Mouse (Mus musculus): ENCODE data around the gene Arhgap10. TPM values are rescaled to one million over a fixed set of nuclear protein-coding genes. Genes with fewer than 3 reads are reported as not detected.

Gene Arhgap10
- polyA plus RNA-seq, 1 experiment: 17.6 TPM

DNA sequence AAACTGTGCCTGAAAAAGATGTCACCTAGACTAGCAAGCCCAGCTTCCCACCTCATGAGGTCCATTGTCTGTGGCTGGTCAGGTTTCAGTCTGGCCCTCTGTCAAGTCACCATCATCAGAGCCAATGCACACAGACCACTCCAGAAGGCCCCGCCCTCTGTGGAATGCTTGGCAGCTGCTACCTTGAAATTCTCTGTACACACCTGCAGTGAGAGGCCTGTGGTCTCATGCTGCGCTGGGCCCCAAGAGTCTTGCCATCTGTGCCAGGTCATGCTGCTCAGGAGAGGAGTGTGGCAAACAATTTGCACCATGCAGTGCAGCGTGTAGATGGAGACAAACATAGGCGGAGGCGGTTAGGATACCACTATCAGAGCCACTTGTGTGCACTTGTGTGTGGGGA, 290.0 kb downstream of the Arhgap10 start:
- Histone ChIP-seq H3K79me2 (ENCODE audit: control insufficient read depth, insufficient read depth) (no peaks in the 10 kb centered on the region), H3K36me3 (ENCODE audit: control insufficient read depth, insufficient read depth) (no peaks in the 10 kb centered on the region)

DNA sequence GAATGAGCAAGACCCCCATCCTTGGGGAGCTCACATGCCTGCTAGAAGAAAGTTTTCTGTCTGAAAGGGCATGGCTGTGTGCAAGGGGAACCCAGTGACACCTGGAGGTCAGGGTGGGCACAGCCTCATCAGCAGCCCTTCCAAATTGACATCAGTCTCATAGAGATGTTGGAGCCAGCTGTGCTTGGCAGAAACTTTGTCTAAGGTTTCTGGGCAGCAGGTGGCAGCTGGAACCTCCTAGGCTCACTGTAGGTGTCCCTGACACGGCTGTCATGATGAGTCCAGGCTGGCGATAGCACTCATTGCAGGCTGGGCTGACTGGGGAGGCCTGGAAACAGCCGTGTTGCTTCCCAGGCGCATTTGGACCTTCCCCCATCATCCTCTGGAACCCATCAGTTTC, 294.6 kb downstream of the Arhgap10 start:
- TF ChIP-seq MYOD1 (IDR thresholded peaks at IDR 0.05; ENCODE audit: control insufficient read depth, insufficient read length, low read depth): no peak
- H3K79me2 ChIP-seq (ENCODE audit: control insufficient read depth, insufficient read depth): no peaks in the 10 kb centered on the region

More for the DNA sequence above, 290.0 kb downstream of the Arhgap10 start:
- H3K79me3 ChIP-seq (ENCODE audit: low read depth): no peaks in the 10 kb centered on the region
- no peak overlapping the region for H3ac ChIP-seq (ENCODE audit: control insufficient read depth, insufficient read length, low read depth)
- H3K4me3 ChIP-seq (ENCODE audit: insufficient read depth, poor library complexity, severe bottlenecking): no peak overlapping the region
- no peak for TF ChIP-seq MAX (IDR thresholded peaks at IDR 0.05)
- TF ChIP-seq MYOD1 (IDR thresholded peaks at IDR 0.05; ENCODE audit: control insufficient read depth, insufficient read length, low read depth): no peak
- TF ChIP-seq CTCF (IDR thresholded peaks at IDR 0.05; ENCODE audit: control insufficient read depth, insufficient read depth, insufficient read length): no peak
- no peaks in the 10 kb centered on the region for H3K27me3 ChIP-seq (ENCODE audit: control insufficient read depth, insufficient read depth, insufficient read length)

DNA sequence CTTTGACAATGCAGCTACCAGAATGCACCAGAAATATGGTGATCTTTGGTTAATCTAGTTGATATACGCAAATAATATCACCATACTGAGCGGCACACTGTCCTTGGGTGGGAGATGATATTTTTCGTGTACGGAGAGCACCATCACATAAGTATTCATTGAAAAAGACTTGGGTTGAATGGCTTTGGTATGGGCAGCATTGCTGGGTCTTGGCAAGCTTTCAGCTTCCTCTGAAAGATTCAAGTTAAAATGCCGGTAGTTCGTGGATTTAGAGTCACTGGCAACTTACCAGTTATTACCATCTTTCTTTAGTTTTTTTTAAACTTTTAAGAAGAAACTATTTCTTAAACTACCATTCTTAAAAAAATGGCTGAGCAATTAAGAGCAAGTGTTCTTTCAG, 302.6 kb downstream of the Arhgap10 start:
- Histone ChIP-seq H3K27me3 (ENCODE audit: control insufficient read depth, insufficient read depth, insufficient read length) (no peaks in the 10 kb centered on the region), H3K79me2 (ENCODE audit: control insufficient read depth, insufficient read depth) (no peaks in the 10 kb centered on the region), H3K79me3 (ENCODE audit: low read depth) (no peaks in the 10 kb centered on the region), H3K36me3 (ENCODE audit: control insufficient read depth, insufficient read depth) (no peaks in the 10 kb centered on the region), H3ac (ENCODE audit: control insufficient read depth, insufficient read length, low read depth) (no peak overlapping the region), H3K4me3 (ENCODE audit: insufficient read depth, poor library complexity, severe bottlenecking) (no peak overlapping the region)
- no peak for TF ChIP-seq MAX (IDR thresholded peaks at IDR 0.05)
- no peak for TF ChIP-seq CTCF (IDR thresholded peaks at IDR 0.05; ENCODE audit: control insufficient read depth, insufficient read depth, insufficient read length)
- TF ChIP-seq USF1 (IDR thresholded peaks at IDR 0.05; ENCODE audit: low read depth): no peak
- no peak for TF ChIP-seq CEBPB (IDR thresholded peaks at IDR 0.05; ENCODE audit: low read depth)
- TF ChIP-seq MYOG (IDR thresholded peaks at IDR 0.05; ENCODE audit: control insufficient read depth, extremely low read depth, insufficient read length): no peak
- no peak for TF ChIP-seq FOSL1 (IDR thresholded peaks at IDR 0.05; ENCODE audit: insufficient read depth, low read length, poor library complexity, severe bottlenecking)
- TF ChIP-seq MYOD1 (IDR thresholded peaks at IDR 0.05; ENCODE audit: control insufficient read depth, insufficient read length, low read depth): no peak

More for the DNA sequence above, 294.6 kb downstream of the Arhgap10 start:
- H3ac ChIP-seq (ENCODE audit: control insufficient read depth, insufficient read length, low read depth): no peak overlapping the region
- no peak overlapping the region for H3K4me3 ChIP-seq (ENCODE audit: insufficient read depth, poor library complexity, severe bottlenecking)
- H3K27me3 ChIP-seq (ENCODE audit: control insufficient read depth, insufficient read depth, insufficient read length): no peaks in the 10 kb centered on the region
- no peaks in the 10 kb centered on the region for H3K79me3 ChIP-seq (ENCODE audit: low read depth)
- no peaks in the 10 kb centered on the region for H3K36me3 ChIP-seq (ENCODE audit: control insufficient read depth, insufficient read depth)

DNA sequence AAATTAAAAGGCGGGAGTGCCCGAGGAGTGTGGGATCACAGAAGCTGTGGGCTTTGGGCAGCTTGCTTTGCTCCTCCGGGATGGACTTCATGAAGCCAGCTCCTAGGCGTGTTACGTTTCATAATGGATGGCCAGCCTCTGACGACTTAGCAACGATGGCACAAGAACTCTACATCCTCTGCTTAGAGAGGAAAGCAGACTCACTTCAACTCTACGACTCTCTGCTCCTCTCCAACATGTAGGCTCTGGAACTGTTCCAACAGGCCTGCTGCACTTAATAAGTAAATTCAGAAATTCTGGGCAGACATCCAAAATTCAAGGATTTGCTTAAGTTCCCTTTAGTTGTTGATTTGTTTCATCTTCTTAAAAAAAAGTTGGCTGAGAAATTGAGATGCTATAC, 303.1 kb downstream of the Arhgap10 start:
- H3K36me3 ChIP-seq (ENCODE audit: control insufficient read depth, insufficient read depth): no peaks in the 10 kb centered on the region
- H3ac ChIP-seq (ENCODE audit: control insufficient read depth, insufficient read length, low read depth): no peak overlapping the region
- H3K79me3 ChIP-seq (ENCODE audit: low read depth): no peaks in the 10 kb centered on the region
- no peak for TF ChIP-seq CTCF (IDR thresholded peaks at IDR 0.05; ENCODE audit: control insufficient read depth, insufficient read depth, insufficient read length)
- TF ChIP-seq MYOD1 (IDR thresholded peaks at IDR 0.05; ENCODE audit: control insufficient read depth, insufficient read length, low read depth): no peak
- TF ChIP-seq MYOG (IDR thresholded peaks at IDR 0.05; ENCODE audit: control insufficient read depth, extremely low read depth, insufficient read length): no peak
- no peak for TF ChIP-seq MAX (IDR thresholded peaks at IDR 0.05)
- TF ChIP-seq USF1 (IDR thresholded peaks at IDR 0.05; ENCODE audit: low read depth): no peak
- TF ChIP-seq CEBPB (IDR thresholded peaks at IDR 0.05; ENCODE audit: low read depth): no peak
- TF ChIP-seq FOSL1 (IDR thresholded peaks at IDR 0.05; ENCODE audit: insufficient read depth, low read length, poor library complexity, severe bottlenecking): no peak
- no peak overlapping the region for H3K4me3 ChIP-seq (ENCODE audit: insufficient read depth, poor library complexity, severe bottlenecking)
- H3K27me3 ChIP-seq (ENCODE audit: control insufficient read depth, insufficient read depth, insufficient read length): no peaks in the 10 kb centered on the region
- no peaks in the 10 kb centered on the region for H3K79me2 ChIP-seq (ENCODE audit: control insufficient read depth, insufficient read depth)

DNA sequence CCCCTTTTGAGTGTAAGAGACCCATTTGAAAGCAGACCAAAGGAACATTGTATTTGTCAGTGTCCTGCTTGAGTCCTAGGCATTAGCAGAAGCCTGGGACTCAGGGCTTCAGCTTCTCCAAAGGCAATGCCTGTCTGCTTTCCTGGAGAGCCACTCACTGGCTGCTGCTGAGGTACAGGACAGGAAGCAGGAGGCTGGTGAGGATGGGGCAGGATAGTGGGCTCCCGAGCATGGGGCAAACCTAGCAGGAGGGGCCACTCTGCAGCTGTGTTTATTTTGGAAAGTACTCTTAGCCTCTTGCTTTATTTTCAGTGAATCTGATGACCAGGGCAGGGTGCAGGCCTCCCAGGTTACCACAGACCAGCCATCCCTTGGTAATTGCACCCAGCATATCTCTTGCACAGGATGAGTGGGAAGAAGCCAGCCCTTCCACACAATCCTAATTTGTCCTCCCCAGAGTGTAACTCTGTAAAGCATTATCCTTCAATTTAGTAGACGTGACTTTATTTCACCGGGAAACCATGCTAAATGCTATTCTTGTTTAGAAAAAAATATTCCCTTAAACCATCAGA, 303.8 kb downstream of the Arhgap10 start:
- H3K79me3 ChIP-seq (ENCODE audit: low read depth): no peaks in the 10 kb centered on the region
- H3K27me3 ChIP-seq (ENCODE audit: control insufficient read depth, insufficient read depth, insufficient read length): no peaks in the 10 kb centered on the region
- H3K4me3 ChIP-seq (ENCODE audit: insufficient read depth, poor library complexity, severe bottlenecking): no peak overlapping the region
- H3K79me2 ChIP-seq (ENCODE audit: control insufficient read depth, insufficient read depth): no peaks in the 10 kb centered on the region
- no peaks in the 10 kb centered on the region for H3K36me3 ChIP-seq (ENCODE audit: control insufficient read depth, insufficient read depth)
- TF ChIP-seq MAX (IDR thresholded peaks at IDR 0.05) (no peak), FOSL1 (IDR thresholded peaks at IDR 0.05; ENCODE audit: insufficient read depth, low read length, poor library complexity, severe bottlenecking) (no peak), USF1 (IDR thresholded peaks at IDR 0.05; ENCODE audit: low read depth) (no peak), MYOD1 (IDR thresholded peaks at IDR 0.05; ENCODE audit: control insufficient read depth, insufficient read length, low read depth) (no peak), MYOG (IDR thresholded peaks at IDR 0.05; ENCODE audit: control insufficient read depth, extremely low read depth, insufficient read length) (no peak), CEBPB (IDR thresholded peaks at IDR 0.05; ENCODE audit: low read depth) (no peak), CTCF (IDR thresholded peaks at IDR 0.05; ENCODE audit: control insufficient read depth, insufficient read depth, insufficient read length) (no peak)
- H3ac ChIP-seq (ENCODE audit: control insufficient read depth, insufficient read length, low read depth): no peak overlapping the region

DNA sequence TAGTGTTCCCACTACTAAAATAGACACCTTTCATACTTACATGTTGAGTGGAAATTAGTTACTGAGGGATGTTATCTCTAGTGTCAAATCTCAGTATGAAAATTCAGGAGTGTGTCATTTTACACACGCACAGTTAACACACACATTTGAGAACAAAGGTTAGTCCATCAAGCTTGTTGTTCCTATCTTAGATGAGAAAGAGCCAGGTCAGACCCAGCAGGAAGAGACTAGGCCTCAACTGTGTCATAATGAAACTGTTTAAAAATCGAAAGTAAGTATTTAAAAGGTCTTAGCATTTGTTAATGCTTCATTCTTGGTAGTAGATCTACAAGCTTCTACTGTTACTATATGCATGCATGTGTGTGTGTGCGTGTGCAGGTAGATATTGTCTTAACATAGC, 308.5 kb downstream of the Arhgap10 start:
- Histone ChIP-seq H3K4me3 (ENCODE audit: insufficient read depth, poor library complexity, severe bottlenecking) (no peak overlapping the region), H3K79me2 (ENCODE audit: control insufficient read depth, insufficient read depth) (no peaks in the 10 kb centered on the region), H3K27me3 (ENCODE audit: control insufficient read depth, insufficient read depth, insufficient read length) (no peaks in the 10 kb centered on the region), H3K36me3 (ENCODE audit: control insufficient read depth, insufficient read depth) (no peaks in the 10 kb centered on the region), H3K79me3 (ENCODE audit: low read depth) (no peaks in the 10 kb centered on the region), H3ac (ENCODE audit: control insufficient read depth, insufficient read length, low read depth) (no peak overlapping the region)
- TF ChIP-seq MYOG (IDR thresholded peaks at IDR 0.05; ENCODE audit: control insufficient read depth, extremely low read depth, insufficient read length) (no peak), CTCF (IDR thresholded peaks at IDR 0.05; ENCODE audit: control insufficient read depth, insufficient read depth, insufficient read length) (no peak), MYOD1 (IDR thresholded peaks at IDR 0.05; ENCODE audit: control insufficient read depth, insufficient read length, low read depth) (no peak), USF1 (IDR thresholded peaks at IDR 0.05; ENCODE audit: low read depth) (no peak), MAX (IDR thresholded peaks at IDR 0.05) (no peak), CEBPB (IDR thresholded peaks at IDR 0.05; ENCODE audit: low read depth) (no peak), FOSL1 (IDR thresholded peaks at IDR 0.05; ENCODE audit: insufficient read depth, low read length, poor library complexity, severe bottlenecking) (no peak)

Other genes with a start within 250 kb of the Arhgap10 start
- gene Prmt9, start 31.4 kb upstream of the Arhgap10 start, polyA plus RNA-seq (2012; fragmentation: generic; extraction: Trizol): 7.5 TPM
- 8.3 TPM for gene Tmem184c, start 92.7 kb upstream of the Arhgap10 start, polyA plus RNA-seq (2012; fragmentation: generic; extraction: Trizol)
- 0.07 TPM for gene Ednra, start 206.5 kb upstream of the Arhgap10 start, polyA plus RNA-seq (2012; fragmentation: generic; extraction: Trizol)